Mouse (Mus musculus) urinary bladder, postnatal 10 days (tissue): ENCODE measurements at regions not wholly inside any gene's neighbourhood (a gene's known extent, or its start where the extent isn't known, plus 50 kb on each side); places are given as distances from the start of the nearest gene placed in this dataset.

Source experiments
- DNase-seq: peaks from one replicate; pipeline ENCODE4 v3.0.0; 2022; ENCODE audit warnings: low spot score

GRCm38 (mm10) chr1:184394559-184395194 is 337.7 kb downstream of the Hlx start:
- no peak for DNase-seq

- no peak for DNase-seq
These were observed 348.2 kb downstream of the Hlx start for GRCm38 (mm10) chr1:184384088-184384823.

- DNase-seq = no peak
These were observed 344.6 kb upstream of the 1700056E22Rik start for GRCm38 (mm10) chr1:184378665-184379064.

- no peak for DNase-seq
These were observed 330.9 kb upstream of the 1700056E22Rik start for GRCm38 (mm10) chr1:184365026-184365425.

GRCm38 (mm10) chr1:184358226-184358568 is 324.1 kb upstream of the 1700056E22Rik start:
- no peak for DNase-seq

GRCm38 (mm10) chr1:184357474-184358225 is 323.5 kb upstream of the 1700056E22Rik start:
- DNase-seq = no peak

- no peak for DNase-seq
These were observed 319.8 kb upstream of the 1700056E22Rik start for GRCm38 (mm10) chr1:184353832-184354449.

GRCm38 (mm10) chr1:184351760-184352159 is 317.7 kb upstream of the 1700056E22Rik start:
- DNase-seq = no peak

- DNase-seq = no peak
These were observed 310.7 kb upstream of the 1700056E22Rik start for GRCm38 (mm10) chr1:184344829-184345228.

GRCm38 (mm10) chr1:184335952-184336351 is 301.9 kb upstream of the 1700056E22Rik start:
- DNase-seq = no peak

- DNase-seq = no peak
These were observed 301.2 kb upstream of the 1700056E22Rik start for GRCm38 (mm10) chr1:184335281-184335680.

- no peak for DNase-seq
These were observed 300.7 kb upstream of the 1700056E22Rik start for GRCm38 (mm10) chr1:184334818-184335217.

GRCm38 (mm10) chr1:184333086-184333485 is 299.0 kb upstream of the 1700056E22Rik start:
- DNase-seq = no peak

GRCm38 (mm10) chr1:184330516-184331350 is 296.6 kb upstream of the 1700056E22Rik start:
- DNase-seq = no peak

GRCm38 (mm10) chr1:184326191-184326590 is 292.1 kb upstream of the 1700056E22Rik start:
- DNase-seq = no peak

- no peak for DNase-seq
These were observed 290.1 kb upstream of the 1700056E22Rik start for GRCm38 (mm10) chr1:184324234-184324633.

GRCm38 (mm10) chr1:184320521-184321177 is 286.5 kb upstream of the 1700056E22Rik start:
- no peak for DNase-seq

- no peak for DNase-seq
These were observed 276.2 kb upstream of the 1700056E22Rik start for GRCm38 (mm10) chr1:184310185-184310815.

- DNase-seq = no peak
These were observed 270.7 kb upstream of the 1700056E22Rik start for GRCm38 (mm10) chr1:184304813-184305212.

- no peak for DNase-seq
These were observed 270.1 kb upstream of the 1700056E22Rik start for GRCm38 (mm10) chr1:184304204-184304603.

GRCm38 (mm10) chr1:184298701-184299100 is 264.6 kb upstream of the 1700056E22Rik start:
- DNase-seq = no peak
